Mouse (Mus musculus): ENCODE results near the gene Atp5g1. TPM values are rescaled to one million over a fixed set of nuclear protein-coding genes. Genes with fewer than 3 reads are reported as not detected.

The Atp5g1 gene
- total and polyA plus RNA-seq, 3 experiments, result 240 to 733 (median 384) TPM

GRCm38 (mm10) chr11:96028130-96028529 is 47.3 kb downstream of the Atp5g1 start:
- DNase-seq, result no peak

- DNase-seq, result no peak
Observed at GRCm38 (mm10) chr11:96020622-96021021, 54.8 kb downstream of the Atp5g1 start.

Other genes starting within 250 kb of the Atp5g1 start
- 10 to 100 TPM; 21.4 to 30.4 TPM for gene Gngt2, start 238.5 kb downstream of the Atp5g1 start, total RNA-seq (2021)
- 1.3 and 1.4 TPM in 2 replicates for gene Gngt2, start 238.5 kb downstream of the Atp5g1 start, polyA plus RNA-seq (2012; rRNA removed)
- gene Abi3, start 233.2 kb downstream of the Atp5g1 start, total RNA-seq (2021), result 10 to 100 TPM; 11.9 to 12.3 TPM
- gene Abi3, start 233.2 kb downstream of the Atp5g1 start, polyA plus RNA-seq (2012; rRNA removed), result 55.2 and 62.6 TPM in 2 replicates
- not detected for gene B4galnt2, start 160.8 kb downstream of the Atp5g1 start, total RNA-seq (2021)
- 0.06 TPM in 1 of 2 replicates, not detected in the other for gene B4galnt2, start 160.8 kb downstream of the Atp5g1 start, polyA plus RNA-seq (2012; rRNA removed)
- under 1 TPM; 0.59 to 0.95 TPM for gene Igf2bp1, start 69.7 kb downstream of the Atp5g1 start, total RNA-seq (2021)
- gene Igf2bp1, start 69.7 kb downstream of the Atp5g1 start, polyA plus RNA-seq (2012; rRNA removed), result 0.10 and 0.19 TPM in 2 replicates
- gene Gip, start 51.1 kb downstream of the Atp5g1 start, total RNA-seq (2021), result not detected
- not detected in 2 replicates for gene Gip, start 51.1 kb downstream of the Atp5g1 start, polyA plus RNA-seq (2012; rRNA removed)
- 10 to 100 TPM; 79.5 to 92.8 TPM for gene Snf8, start 40.8 kb downstream of the Atp5g1 start, total RNA-seq (2021)
- 9.6 and 11.3 TPM in 2 replicates for gene Snf8, start 40.8 kb downstream of the Atp5g1 start, polyA plus RNA-seq (2012; rRNA removed)
- 10 to 100 TPM; 45.3 to 46.5 TPM for gene Ube2z, start 10.3 kb downstream of the Atp5g1 start, total RNA-seq (2021)
- 17.0 and 20.7 TPM in 2 replicates for gene Ube2z, start 10.3 kb downstream of the Atp5g1 start, polyA plus RNA-seq (2012; rRNA removed)
- gene Calcoco2, start 36.3 kb upstream of the Atp5g1 start, total RNA-seq (2021), result not detected
- gene Calcoco2, start 36.3 kb upstream of the Atp5g1 start, polyA plus RNA-seq (2012; rRNA removed), result not detected in 2 replicates
- gene Ttll6, start 58.1 kb upstream of the Atp5g1 start, total RNA-seq (2021), result not detected
- 0.03 TPM in 1 of 2 replicates, not detected in the other for gene Ttll6, start 58.1 kb upstream of the Atp5g1 start, polyA plus RNA-seq (2012; rRNA removed)
- not detected for gene Hoxb13, start 118.6 kb upstream of the Atp5g1 start, total RNA-seq (2021)
- not detected in 2 replicates for gene Hoxb13, start 118.6 kb upstream of the Atp5g1 start, polyA plus RNA-seq (2012; rRNA removed)
- 100 to 1,000 TPM; 183 to 377 TPM for gene Hoxb9, start 195.8 kb upstream of the Atp5g1 start, total RNA-seq (2021)
- gene Hoxb9, start 195.8 kb upstream of the Atp5g1 start, polyA plus RNA-seq (2012; rRNA removed), result 156 and 180 TPM in 2 replicates
- 10 to 100 TPM; 67.3 to 93.9 TPM for gene Hoxb8, start 206.2 kb upstream of the Atp5g1 start, total RNA-seq (2021)
- 357 and 428 TPM in 2 replicates for gene Hoxb8, start 206.2 kb upstream of the Atp5g1 start, polyA plus RNA-seq (2012; rRNA removed)
- gene Hoxb7, start 211.0 kb upstream of the Atp5g1 start, total RNA-seq (2021), result 10 to 100 TPM; 46.4 to 46.7 TPM
- 48.8 and 55.9 TPM in 2 replicates for gene Hoxb7, start 211.0 kb upstream of the Atp5g1 start, polyA plus RNA-seq (2012; rRNA removed)
- gene Hoxb6, start 216.8 kb upstream of the Atp5g1 start, total RNA-seq (2021), result 10 to 100 TPM; 33.0 to 72.2 TPM
- 201 and 210 TPM in 2 replicates for gene Hoxb6, start 216.8 kb upstream of the Atp5g1 start, polyA plus RNA-seq (2012; rRNA removed)
- 10 to 100 TPM; 15.2 to 31.6 TPM for gene Hoxb5, start 227.7 kb upstream of the Atp5g1 start, total RNA-seq (2021)
- 43.4 and 45.6 TPM in 2 replicates for gene Hoxb5, start 227.7 kb upstream of the Atp5g1 start, polyA plus RNA-seq (2012; rRNA removed)
- 10 to 100 TPM; 16.7 to 21.8 TPM for gene Hoxb4, start 242.6 kb upstream of the Atp5g1 start, total RNA-seq (2021)
- 27.9 and 30.0 TPM in 2 replicates for gene Hoxb4, start 242.6 kb upstream of the Atp5g1 start, polyA plus RNA-seq (2012; rRNA removed)
- 10 to 100 TPM; 20.1 to 21.9 TPM for gene Hoxb3, start 247.7 kb upstream of the Atp5g1 start, total RNA-seq (2021)
- gene Hoxb3, start 247.7 kb upstream of the Atp5g1 start, polyA plus RNA-seq (2012; rRNA removed), result 89.4 and 94.9 TPM in 2 replicates